Mouse (Mus musculus) thymus, postnatal 14 days (tissue): ENCODE data around the gene St8sia1.

Experiments
- DNase-seq: peaks from one replicate; pipeline ENCODE4 v3.0.0; 2021

The St8sia1 gene

DNA sequence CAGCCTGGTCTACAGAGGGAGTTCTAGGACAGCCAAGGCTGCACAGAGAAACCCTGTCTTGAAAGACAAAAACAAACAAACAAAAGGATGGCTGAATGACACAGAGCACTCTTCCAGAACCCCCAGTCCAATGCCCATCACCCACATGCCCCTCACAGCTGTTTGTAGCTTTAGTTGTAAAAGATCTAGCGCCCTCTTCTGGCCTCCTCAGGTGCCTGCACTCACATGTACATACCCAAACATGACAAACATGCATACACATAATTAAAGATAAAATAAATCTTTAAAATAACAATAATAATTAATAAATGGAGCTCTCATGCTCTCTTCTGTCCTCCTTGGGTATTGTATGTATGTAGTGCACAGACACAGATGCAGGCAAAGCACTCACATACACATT, 13.0 kb upstream of the St8sia1 start:
- DNase-seq, result no peak

DNA sequence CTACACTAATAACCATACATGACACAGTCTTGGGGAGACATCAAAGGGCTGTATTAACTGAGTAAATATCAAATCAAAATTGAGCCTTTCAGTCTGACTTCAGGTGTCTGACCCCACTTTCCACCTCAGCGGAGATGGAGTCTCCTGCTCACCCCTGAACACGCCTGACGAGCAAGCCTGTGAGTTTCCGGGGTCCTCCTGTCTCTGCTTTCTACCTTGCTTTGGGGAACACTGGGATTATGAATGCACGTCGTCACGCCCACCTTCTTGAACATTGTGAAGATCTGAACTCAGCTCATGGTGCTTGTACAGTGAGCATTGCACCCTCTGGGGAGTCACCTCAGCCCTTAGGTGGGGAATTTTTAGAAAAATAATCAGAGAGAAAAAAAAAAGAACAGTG, 9.0 kb upstream of the St8sia1 start:
- no peak for DNase-seq

DNA sequence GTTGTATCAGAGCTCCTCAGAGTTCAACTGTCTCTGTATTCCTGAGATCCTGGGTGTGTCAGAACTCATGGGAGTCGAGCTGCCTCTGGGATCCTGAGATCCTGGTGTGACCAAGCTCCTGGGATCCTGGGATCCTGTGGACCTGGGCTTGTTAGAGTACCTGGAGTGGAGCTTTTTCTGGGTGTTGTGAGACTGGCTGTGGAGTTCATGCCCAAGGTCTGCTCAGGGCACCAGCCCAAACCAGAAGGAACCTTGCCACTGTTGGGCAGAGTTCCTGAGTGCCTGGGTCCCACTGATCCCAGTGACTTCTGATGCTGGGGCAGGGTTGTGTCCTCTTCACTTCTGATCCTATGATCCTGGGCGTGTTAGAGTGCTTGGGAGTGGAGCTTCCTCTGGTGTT, 8.0 kb upstream of the St8sia1 start:
- DNase-seq, result no peak

DNA sequence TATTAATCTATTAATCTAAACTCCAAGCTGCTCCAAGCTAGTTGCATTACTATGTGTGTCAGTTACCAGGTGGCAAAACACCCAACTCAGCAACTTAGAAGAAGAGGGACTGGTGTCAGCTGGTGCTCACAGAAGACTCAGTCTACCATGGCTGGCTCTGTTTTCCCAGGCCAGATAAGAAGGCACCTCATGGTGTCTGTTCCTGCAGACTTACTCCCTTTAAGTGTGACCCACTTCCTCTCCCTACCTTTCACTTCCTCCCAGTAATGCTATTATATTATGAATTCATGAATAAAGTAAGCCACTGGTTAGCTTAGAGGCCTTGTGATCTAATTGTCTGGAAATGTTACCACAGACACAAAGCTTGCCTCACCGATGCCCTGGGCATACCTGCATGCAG, 3.2 kb upstream of the St8sia1 start:
- DNase-seq, result no peak

DNA sequence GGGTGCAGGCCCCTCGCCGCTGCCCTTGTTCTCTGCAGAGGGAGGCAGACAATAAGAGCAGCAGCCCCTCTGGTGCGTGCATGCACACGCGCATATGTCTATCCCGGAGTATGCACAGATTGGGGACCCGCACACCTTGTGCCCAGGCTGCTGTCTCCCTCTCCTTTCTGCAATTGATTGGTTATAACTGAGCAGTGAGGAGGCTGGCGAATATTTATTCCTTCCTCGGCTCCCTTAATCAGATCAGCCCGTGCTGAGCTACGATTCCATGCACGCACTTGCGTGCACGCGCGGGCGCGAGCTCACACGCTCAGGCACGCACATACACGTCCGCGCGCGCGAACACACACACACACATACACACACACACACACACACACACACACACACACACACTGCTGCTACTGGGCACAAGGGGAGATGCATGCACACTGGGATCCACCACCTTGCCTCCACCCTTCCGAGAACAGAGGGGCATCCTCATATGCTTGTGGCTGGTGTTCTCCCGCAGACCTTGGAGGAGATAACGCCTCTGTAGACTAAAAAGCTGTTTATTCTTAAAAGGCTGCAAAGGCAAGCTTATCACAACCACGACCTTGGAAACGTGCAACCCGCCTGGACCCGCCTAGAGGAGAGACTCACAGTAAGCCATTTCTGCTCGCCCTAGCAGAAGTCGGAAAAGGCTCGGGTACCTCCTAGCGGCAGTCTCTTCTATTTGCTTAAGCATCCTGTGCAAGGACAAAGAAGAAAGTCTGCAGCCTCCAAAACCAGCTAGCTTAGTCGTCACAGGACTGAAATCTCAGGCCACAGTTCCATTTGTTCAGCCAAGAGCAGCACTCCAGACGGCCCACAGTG, 506 bp upstream of the St8sia1 start:
- DNase-seq, result peak; percentile 93

DNA sequence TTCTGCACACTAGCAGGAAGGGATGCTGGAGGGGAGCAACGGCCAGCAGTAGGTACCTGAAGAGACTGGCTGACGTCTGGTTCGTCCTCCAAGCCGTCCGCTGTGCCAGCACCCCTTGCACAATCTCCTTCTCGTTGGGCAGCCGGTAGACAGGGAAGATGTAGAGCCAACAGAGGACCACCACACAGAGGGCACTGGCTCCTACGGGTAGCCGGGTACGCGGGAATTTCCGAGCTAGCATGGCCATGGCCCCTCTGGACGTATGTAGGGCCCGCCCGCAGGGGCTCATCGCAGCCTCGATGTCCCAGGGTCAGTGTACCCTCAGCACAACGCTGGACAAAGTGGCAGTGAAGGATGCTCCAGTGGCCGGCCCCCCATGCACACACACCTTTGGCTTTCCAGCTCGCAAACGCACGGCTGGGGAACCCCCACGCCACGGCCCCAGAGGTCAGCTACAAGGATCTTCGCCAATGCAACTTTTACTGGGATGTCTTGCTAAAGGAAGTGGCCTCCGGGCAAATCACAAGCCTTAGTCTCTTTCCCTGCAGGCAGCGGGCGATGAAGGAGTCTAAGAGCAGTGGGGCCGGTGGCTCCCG, 674 bp downstream of the St8sia1 start:
- peak; percentile 61 for DNase-seq

DNA sequence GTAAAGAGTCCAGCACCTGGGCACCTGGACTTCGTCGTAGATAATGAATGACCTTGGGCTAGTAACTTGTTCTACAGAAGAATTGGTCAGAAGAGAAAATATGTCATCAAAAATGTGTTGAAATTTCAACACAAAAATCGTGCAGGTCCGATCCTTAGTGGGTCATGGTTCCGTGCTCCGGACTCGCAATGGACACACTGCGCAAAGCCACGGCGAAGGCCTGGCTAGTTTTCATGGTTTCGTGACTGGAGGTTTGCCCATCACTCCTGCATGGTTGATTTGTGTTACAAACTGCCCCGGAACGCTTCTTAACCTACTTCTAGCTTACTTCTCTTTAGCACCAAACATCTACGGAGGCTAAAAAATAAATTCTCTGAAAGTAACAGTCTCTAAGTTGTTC, 1.4 kb downstream of the St8sia1 start:
- DNase-seq, result no peak

DNA sequence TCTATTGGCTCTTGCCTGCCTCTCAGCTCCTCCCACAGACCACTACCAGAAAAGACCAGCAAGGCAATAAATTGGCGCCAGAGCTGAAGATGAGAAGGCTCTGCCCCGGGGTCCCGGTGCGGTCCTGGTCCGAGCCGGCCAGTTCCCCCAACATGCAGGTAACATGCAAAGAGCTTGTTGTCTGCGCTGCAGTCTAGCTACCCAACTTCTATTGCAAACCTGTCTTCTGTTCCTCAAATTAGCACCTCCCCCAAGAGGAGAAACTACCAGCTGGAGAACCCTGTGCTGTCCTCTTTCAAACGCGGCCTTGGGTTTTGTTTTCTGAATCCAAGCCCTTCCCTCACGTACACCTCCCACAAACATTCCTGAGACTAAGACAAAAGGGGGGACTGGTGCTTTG, 1.8 kb downstream of the St8sia1 start:
- DNase-seq, result peak; percentile 63

DNA sequence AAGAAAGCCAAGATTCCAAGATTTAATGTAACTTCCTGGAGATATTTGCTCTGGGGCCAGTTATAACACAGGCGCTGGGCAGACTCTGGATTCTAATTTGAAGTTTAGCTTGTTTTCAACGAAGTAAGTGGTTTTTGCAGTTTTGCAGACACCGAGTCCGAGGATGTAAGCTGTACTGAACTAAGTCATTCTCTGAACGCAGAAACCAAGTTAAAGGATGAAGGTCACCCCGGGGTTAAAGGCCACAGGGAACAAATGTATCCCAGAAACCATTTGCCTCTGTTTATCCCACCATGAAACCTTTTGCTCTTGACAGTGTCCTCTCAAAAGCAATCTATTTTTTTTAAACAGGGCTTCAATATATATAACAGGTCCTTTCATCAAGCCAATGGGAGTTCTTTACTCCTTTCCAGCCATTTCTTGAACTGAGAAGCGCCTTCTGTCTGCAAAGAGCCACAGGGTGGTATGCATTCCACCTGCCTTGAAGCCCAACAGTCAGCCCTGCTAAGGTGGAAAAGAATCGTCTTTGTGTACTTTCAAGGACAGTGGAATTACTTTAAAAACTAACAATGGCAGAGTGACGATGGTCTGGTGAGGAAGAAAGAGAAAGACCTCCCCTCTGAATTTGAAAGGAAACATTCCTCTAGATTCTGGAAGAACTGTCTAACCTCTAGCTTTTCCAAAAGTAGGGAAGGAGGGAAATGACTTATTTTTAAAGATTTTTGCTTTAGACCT, 2.4 kb downstream of the St8sia1 start:
- DNase-seq, result no peak

DNA sequence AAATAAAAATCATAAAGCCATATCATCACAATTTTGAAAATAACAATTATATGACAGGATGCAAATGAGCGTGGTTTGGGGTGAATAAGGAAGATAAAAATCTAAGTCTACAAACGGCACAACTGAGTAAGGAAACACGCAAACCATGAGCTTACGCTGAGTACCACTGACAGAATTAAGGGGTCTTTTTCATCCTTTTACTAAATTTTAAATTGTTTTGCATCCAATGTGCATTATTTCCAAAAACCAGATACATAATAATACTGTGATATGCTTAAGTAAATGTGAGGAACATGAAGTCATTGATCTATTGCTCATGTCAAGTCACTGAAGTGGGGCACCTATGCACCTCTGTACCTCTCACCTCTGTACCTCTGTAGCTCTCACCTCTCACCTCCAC, 7.7 kb downstream of the St8sia1 start:
- no peak for DNase-seq

DNA sequence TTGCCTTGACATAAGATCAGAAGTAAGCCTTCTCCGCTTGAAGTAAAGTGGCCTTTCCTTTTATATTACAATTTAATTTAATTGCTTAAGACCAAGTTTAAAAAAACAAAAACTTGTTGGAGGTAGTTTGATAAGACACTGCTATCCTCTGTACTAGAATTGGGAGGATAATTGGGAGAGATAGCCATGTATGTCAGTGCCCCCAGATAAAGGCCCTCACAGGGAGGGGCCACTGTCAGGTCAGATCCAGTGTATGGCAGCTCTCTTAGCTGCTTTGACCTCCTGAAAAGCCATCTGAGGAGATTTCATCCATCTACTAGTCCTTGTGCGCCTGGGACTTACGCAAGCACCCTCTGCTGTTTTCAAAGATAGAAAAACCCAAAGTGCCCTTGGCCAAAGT, 9.0 kb downstream of the St8sia1 start:
- no peak for DNase-seq

DNA sequence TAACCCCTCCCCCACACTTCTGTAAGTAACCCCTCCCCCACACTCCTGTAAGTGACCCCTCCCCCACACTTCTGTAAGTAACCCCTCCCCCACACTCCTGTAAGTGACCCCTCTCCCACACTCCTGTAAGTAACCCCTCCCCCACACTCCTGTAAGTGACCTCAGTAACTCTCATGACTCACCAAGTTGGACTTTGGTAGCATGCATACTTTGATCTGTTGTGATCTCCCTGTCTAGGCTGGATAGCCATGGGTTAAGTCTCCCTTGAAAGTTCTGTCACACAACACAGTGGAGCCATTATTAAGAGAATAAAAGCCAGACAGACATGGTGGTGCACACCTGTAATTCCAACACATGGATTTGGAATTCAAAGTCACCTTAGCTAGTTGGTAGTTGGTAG, 11.1 kb downstream of the St8sia1 start:
- DNase-seq, result no peak

DNA sequence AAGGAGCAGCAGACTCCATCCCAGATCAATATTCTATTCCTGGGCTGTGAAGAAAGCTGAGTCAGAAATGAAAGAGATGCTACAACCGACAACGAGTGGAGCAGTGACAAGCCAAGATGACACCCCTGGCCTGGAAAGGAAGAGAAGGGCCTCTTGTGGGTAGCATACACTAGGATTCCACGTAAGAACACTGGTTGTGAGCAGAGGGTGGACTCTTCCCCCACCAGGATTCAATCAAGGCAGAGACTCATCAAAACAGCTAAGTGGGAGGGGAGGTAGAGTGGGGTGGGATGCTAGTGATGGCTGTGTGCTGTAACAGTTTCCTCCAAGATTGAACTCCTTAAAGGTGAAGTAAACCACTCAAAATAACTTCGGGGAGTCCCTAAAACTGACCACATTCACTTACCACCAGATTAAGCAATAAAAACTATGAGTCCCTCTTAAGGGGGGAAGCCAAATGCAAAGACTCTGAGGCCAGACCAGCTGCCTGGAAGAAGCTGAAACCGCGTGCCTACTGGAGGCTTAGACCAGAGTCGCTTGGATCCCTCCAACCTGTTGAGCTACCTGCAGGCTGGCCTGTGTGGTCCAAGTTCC, 11.8 kb downstream of the St8sia1 start:
- DNase-seq, result no peak

DNA sequence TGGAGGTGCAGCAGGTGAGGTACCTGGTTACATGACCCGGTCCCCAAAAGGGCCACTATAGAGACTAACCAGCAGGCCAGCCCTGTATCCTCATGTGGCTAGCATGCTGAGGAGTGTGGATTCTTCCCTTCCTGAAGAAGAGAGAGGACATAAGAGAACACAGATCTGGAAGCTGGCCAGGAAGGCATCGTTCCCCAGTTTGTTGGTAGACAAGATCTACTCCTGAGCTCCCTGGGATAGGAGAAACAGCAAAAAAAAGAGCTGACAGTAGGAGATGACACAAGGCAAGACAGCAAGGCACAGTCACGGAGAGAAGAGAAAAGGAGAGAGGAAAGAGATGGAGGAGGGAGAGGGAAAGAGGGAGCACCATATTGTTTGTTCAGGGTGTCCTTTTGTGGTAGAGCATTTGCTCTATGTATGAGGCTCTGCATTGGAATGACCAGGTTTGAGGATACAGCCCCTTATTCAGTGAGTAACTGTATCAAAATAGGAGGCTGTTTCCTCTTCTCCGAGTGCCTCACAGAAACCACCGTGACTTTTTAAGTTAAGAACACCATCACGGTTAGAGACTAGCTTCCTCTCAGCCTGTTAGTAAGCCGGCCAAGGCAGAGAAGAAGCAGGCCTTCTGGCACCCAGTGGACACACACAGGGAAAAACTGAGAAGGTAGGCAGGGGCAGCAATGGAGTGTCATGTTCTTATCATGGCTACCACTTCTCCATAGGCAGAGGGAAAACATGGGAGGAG, 12.5 kb downstream of the St8sia1 start:
- no peak for DNase-seq

DNA sequence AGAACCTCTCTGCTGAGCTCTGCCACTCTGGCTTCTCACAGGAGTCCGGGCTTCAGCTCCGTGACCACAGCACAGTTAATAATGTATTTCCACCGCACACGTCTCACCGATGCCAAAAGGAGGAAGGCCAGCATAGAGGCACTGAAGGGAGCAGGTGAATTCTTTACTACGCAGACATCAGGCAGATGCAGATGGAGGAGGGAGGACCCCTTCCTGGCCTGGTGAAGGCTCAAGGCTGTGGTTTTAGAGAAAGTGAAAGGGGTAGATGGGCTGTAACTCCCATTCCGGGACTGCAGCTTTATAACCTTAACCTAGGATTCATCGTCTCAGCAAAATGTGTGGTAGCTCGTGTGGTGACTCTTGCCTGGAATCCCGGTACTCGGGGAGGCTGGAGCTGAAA, 13.9 kb downstream of the St8sia1 start:
- no peak for DNase-seq

DNA sequence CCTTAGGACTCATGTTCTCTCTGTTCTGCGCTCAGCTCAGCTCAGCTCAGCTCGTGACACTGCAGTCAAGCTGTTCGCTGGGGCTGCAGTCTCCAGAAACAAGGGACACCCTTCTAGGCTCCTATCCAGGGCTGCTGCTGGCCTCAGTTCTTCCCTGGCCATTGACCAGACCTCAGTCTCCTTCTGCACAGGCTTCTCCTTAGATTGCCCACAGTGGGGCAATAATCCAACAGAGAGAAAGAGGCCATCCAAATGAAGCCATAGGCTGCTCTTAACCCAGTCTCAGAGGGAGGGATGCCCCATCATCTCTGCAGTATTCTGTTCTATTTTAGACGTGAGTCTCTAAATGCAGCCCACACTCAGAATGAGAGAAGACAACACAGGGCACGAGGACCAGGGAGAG, 15.3 kb downstream of the St8sia1 start:
- DNase-seq, result no peak

DNA sequence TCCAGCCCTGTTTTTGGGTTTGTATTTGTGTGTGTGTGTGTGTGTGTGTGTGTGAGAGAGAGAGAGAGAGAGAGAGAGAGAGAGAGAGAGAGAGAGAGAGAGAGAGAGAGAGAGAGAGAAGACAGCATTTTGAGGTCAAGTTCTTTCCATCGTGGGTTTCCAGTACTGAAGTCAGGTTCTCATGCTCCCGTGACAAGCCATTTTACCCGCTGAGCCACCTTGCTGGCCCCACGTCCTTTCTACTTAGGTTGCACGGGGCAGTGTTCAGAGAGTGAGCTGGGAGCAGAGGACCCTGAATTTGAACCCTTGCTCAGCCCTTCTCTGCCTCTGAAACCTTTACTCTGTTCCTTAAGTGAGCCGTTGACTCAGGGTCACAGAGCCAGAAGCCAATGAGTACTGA, 17.2 kb downstream of the St8sia1 start:
- DNase-seq, result no peak

DNA sequence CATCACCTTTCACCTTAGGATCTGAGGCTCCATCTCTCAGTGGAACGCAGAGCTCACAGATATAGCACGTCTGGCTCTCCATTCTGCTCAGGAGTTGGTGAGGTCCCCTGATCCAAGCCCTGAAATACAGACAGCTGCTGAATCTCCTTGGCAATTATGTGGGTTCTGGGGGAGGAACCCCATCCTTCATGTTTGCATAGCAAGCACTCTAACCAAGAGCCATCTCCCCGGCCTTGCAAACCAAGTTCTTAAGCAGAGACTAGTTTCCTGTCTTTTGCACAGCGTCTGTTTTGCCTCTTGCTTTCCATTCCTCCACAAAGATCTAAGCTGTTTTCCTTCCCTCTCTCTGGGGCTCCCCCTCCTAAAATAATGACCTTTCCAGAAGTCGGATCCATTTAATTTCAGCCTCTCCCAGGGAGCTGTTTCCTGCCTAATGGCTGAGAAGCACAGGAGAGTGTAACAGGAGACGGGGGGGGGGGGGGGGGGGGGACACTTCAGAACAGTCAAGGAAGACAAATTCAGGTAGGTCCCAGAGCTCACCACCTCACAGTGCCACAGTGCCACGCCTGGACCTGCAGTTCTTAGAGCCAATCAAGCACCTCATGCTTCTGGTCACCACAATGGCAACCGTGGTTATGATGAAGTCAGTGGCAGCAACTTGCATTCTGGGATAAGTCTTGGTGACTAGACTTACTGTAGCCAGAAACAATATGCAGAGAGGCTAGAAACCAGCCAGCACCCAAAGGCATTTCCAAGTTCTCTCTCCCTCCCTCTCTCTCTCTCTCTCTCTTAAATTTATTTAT, 18.0 kb downstream of the St8sia1 start:
- DNase-seq, result peak; percentile 73

DNA sequence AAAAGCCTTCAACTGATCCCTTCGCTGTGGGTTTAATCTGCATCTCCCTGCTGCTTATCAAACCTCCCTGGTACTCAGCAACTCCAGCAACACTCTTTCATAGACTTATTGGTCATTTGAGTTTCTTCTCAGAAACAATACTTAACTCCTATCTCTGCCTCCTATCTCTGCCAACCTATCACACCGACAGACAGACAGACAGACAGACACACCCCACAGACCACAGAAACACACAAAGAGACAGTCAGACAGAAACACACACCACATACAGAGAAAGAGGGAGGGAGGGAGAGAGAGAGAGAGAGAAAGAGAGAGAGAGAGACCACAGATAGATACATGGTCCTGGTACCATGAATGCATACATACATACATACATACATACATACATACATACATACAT, 18.8 kb downstream of the St8sia1 start:
- DNase-seq, result no peak

DNA sequence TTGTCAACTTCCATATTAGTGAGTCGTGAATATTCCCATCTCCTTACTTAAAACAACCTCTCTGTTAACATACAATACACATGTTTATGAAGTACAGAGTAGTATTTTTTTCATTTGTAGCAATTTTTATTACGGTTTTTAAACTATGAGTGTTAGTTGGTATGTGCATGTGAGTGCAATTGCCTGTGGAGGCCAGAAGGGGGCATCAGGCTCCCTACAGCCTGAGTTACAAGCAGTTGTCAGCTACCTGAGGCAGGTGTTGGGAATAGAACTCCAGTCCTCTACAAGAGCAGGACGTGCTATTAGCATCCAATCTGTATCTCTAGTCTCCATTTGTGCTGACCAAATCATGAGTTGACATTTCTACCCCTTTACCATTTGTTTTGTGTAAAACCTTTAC, 19.8 kb downstream of the St8sia1 start:
- DNase-seq, result no peak

DNA sequence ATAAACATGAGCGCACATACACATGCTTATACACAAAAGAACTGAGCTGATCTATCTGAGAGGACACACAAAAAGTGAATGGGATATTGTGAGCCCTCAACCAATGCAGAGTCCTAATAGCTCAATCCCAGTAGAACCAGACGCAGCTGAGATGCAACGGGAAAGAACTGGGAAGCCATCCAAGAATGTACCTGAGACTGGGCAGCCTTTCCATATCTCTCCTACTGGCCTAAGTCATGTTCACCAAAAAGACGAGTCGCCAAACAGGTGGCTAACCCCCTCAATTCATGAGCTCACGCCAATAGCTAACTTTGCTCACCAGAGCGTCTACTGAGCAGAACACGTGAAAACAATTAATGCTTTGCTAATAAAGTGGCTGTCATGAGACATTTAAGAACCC, 20.8 kb downstream of the St8sia1 start:
- DNase-seq, result no peak
